Mouse (Mus musculus): Measurements from ENCODE around the gene Bola2.
"Not testable (repeated sequence)": the region's sequence is repeated elsewhere in the genome, so short reads cannot be mapped to it uniquely, and the experiment has no call there.

The Bola2 gene

DNA sequence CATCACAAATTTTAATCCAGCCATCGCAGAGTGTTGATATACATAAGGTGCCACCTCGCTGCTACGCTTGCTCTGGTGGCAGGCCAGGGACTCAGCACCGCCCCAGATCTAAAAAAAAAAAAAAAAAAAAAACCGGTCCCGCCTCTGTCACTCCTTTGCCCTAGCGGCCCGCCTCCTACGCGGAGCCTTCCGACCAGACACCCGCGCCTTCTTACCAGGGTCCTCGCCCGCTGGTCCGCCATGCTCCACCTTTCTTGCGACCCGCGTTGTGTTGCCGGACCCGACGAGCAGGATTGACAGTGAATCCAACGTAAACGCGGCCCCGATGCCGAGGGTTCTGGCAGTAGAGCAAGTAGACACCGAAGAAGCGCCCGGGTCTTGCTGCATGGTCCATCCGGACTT lies at the start of gene Bola2:
Gene Bola2 (plus strand): TSS at position 192 of the 402 bp plus-strand sequence.
- peak; percentile 68 to 72 for DNase-seq (ENCODE audit: low spot score in 2 of 2)

DNA sequence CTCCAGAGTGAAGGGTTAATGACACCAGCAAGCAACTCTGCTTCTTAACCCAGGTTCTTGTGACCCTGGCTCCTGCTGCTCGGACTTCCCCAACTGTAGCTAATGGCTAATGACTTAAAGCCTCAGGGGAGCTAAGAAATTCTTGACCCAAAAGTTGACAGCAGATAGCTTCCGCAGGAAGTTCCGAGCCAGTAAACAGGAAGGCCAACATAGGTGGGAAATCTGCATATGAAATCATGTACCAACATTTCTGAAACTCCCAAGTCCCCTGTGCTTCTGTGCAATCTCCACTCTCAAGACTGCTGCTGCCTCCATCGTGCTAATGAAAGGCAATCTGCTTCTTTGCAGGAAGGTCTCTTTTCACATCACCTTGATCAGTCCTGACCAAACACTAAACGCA lies 49.5 kb upstream of the Bola2 start:
- peak; percentile 33 to 65 for DNase-seq (ENCODE audit: low spot score in 2 of 2)

DNA sequence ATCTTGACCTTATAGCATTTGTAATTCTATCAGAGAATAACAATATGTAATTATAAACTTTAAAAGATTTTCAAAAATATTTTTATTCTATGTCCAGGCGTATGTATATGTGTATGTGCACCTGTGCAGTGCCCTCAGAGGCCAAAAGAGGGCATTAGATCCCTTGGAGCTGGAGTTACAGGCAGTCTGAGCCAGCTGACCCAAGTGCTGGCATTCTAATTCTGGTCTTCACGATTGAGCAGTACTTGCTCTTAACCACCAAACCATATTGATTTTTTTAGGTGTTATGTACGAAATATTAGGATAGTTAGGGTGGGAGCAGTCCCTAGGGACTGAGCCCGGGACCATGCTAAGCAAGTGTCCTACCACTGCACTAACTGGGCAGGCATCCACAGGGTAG lies 46.7 kb upstream of the Bola2 start:
- no peak for DNase-seq (ENCODE audit: low spot score in 2 of 2)

DNA sequence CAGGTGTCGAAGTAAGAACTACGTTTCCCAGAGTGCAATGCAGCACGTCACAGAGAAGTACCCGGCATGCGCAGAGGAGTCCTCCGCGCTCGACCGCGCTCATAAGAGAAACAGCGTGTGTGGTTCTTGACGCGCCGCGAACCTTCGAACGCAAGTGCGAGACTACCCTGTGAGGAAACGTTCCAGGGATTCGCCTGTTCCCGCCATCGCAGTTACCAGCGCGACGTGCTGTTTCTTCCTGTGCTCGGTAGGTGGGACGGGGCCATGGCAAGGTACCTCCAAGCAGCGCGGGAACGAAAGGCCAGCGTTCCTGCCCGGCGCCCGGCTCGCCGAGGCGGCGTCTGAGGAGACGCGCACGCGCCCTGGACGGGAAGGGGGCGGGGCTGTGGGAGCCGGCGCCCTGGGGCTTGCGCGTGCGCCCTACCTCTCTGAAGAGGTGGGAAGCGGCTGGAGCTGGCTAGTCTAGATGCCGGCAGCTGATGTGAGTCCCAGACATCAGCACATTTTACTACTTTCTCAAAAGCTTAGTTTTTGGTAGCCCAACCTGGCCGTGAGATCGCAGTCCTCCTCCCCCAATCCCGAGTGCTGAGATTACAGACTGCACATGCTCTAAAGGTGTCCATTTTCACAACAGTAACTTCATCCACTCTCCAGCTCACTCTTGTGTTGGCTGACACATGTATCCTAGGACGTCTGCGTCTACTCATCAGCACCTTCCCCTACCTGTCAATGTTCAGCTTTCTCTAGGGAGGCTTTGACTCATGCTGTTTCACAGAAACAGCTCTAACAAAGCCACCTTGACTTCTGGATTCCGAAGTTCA lies 45.8 kb upstream of the Bola2 start, which contains the start of gene Sgf29:
Gene Sgf29 (plus strand): TSS at position 79 of the 821 bp plus-strand sequence.
- peak; percentile 93 to 94 for DNase-seq (ENCODE audit: low spot score in 2 of 2)

DNA sequence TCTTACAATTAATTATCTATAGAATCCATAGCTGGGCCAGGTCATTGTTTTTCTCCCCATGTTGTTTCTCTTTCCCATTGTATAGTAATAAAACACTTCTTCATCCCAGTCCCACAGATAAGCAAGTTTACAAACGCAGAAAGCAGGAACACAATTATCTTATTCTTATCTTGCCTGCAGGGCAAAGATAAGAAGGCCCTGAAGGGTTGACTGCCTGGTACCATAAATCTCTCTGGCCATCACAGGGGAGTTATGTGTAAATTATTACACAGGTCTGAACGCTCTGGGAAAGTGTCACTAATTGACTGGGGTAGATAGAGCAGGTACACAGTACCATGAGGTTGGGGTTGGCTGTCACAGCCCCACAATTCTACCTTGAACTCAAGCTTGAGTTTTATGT lies 44.3 kb upstream of the Bola2 start:
- no peak for DNase-seq (ENCODE audit: low spot score in 2 of 2)

DNA sequence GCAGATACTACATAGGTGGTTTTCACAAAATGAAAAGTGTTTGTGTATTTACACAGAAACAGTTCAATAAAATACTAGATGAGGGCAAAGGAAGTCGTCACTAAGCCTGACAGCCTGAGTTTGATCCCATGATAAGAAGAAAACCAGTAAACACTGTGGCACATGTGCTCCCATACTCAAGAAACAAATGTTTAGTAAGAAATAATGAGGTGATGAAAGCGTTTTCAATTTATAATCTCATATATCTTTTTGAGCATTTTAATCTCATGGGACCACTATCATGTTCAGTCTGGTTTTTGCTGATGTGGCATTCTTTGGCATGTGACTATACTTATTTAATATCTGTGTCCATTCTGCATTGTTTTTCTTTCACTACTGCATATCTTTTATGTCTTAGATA lies 41.2 kb upstream of the Bola2 start:
- DNase-seq (ENCODE audit: low spot score in 2 of 2) = no peak

DNA sequence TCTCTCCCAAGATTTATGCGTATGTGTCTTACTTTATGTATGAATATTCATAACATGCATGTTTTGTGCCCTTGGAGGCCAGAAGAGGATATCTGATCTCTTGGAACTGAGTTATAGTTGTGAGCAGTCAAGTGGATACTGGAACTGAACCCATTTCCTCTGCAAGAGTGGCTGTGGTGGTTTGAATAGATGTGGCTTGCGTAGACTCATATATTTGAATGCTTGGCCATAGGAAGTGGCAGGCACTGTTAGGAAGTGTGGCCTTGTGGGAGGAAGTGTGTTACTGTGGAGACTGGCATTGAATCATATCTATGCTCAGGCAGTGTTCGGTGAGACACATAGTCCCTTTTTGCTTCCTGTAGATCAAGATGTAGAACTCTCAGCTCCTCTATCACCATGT lies 39.5 kb upstream of the Bola2 start:
- no peak for DNase-seq (ENCODE audit: low spot score in 2 of 2)

DNA sequence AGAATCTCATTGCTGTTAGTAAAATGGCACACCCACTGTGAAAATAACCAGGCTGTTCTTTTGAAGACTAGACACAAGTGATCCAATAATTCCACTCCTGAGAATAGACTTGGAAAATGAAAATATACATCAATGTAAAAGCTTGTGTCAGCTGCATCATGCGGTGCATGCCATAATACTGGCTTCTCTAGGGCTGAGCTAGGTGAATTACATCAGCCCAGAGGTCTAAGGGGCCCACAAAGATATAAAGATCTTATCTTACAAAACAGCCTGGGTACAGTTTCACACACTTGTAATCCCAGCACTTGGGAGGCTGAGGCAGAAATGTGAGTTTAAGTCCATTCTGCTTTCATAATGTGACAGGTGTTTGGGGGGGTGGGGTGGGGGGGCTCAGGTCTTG lies 37.7 kb upstream of the Bola2 start:
- no peak for DNase-seq (ENCODE audit: low spot score in 2 of 2)

DNA sequence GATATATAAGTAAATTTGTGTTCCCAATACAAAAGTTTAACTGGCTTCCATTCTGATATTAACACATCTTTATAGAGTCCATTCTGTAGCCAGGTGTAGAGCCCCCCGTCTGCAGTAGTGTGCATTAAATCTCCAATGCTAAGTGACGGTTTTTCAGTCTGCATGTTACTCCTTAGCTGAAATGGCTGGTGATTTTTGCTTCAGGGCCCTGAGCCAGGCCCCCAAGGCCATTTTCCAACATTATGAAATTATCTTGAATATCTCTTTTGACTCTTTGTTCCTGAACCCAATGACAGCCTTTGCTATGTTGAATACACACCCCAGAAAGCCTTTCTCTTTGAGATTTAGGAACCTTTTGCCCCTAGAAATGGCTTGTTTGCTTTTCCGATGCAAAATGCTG lies 35.4 kb upstream of the Bola2 start:
- DNase-seq (ENCODE audit: low spot score in 2 of 2) = no peak

DNA sequence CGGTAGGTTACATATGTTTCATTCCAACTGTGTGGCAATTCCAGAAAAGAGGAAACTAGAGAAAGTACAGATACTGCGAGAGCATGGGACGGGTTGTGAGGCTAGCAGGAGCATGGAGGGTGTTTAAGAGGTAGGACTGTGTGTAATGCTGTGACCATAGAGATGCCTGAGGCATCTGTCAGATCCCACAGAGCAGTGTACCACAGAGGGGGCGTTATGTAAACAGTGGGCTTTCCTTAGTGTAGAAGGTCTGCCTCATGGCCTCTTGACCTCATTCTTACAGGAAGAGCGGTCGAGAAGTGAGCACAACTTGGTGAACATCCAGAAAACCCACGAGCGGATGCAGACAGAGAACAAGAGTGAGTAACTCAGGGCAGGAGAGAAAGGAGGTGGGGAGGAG lies 31.6 kb upstream of the Bola2 start:
- no peak for DNase-seq (ENCODE audit: low spot score in 2 of 2)

DNA sequence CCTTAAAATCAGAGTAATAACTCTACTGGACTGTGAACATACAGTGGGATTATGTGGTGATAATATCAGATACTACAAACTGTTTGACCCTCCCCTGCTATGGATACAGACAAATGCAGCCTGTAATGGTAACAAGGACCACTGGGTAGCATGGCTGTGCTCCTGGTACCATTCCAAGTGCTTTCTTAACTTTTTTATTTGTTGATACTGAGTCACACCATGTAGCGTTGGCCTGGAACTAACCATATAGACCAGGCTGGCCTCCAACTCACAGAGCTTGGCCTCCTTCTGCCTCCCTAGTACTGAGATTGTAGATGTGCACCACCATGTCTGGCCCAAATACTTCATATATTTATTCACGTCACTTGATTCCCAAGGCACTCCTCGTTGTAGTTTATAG lies 29.9 kb upstream of the Bola2 start:
- DNase-seq (ENCODE audit: low spot score in 2 of 2) = peak; percentile 28 to 43

DNA sequence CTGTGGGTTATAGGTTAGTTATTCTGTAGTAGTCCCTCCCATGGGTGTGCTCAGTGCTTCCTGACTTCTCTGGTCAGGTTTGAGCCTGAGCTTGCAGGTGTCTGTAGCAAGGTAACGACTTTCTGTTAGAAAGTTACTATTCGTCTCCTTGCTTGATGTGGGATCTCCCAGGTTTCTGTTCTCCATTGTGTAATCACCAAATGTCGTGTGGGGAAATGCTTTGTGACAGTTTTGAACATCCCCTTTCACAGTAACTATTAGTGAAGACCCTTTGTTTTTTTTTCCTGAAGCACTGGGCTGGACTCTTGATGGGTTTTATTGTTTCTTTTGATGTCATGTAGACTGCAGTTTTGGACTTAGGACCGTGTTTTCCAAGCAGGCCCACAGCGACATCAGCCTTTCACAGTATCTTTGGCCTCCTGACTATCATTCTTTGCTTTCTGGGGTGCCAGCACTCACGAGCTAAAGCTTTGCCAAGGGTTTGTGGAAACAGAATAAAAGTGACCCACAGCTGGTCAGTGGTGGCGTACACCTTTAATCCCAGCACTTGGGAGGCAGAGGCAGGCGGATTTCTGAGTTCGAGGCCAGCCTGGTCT lies 27.6 kb upstream of the Bola2 start:
- no peak for DNase-seq (ENCODE audit: low spot score in 2 of 2)

DNA sequence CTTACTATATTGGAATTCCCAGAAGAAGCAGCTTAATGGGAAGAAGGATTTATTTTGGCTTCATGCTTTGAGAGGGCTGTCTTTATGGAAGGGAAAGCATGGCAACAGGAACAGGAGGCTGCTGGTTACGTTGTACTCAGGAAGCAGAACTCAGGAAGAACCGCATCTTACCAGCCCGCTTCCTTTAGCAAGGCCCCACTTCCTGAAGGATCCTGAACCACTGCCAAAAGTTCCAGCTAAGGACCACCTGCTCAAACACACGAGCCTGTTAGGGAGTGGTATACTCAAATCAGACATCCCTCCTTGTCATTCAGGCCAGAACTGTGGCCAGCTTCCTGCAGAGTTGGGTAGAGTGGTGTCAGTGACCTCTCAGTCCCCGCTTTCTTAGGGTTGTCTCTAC lies 26.7 kb upstream of the Bola2 start:
- no peak for DNase-seq (ENCODE audit: low spot score in 2 of 2)

DNA sequence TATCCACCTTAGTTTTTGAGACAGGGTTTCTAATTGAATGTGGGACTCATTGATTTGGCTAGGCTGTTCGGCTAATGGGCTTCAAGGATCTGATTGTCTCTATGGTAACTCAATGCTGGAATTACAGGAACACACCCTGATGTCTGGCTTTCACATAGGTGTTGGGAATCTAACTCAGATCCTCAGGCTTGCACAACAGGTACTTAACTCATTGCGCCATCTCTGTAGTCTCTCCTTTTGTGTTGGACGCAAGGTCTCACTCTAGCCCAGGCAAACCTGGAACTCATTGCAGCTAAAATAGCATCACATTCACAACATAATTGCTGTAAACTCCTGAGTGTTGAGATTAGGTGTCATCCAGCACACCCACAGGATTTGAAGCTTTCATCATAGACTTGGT lies 25.0 kb upstream of the Bola2 start:
- DNase-seq (ENCODE audit: low spot score in 2 of 2) = no peak

DNA sequence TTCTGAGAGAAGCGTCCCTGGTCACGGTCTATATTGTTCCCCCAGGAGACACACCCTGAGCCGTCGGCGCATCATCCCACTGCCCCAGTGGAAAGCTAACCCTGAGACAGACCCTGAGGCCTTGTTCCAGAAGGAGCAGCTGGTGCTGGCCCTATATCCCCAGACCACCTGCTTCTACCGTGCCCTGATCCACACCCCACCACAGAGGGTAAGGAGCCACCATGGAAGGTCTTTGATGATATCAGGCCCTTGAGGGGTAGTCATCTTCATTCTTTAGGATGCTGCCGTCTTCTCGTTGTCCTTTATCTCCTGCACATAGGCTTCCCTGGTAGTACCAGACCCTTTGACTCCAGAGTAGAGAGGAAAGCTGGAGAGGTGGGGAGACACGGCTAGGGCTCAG lies 23.1 kb upstream of the Bola2 start:
- no peak for DNase-seq (ENCODE audit: low spot score in 2 of 2)

DNA sequence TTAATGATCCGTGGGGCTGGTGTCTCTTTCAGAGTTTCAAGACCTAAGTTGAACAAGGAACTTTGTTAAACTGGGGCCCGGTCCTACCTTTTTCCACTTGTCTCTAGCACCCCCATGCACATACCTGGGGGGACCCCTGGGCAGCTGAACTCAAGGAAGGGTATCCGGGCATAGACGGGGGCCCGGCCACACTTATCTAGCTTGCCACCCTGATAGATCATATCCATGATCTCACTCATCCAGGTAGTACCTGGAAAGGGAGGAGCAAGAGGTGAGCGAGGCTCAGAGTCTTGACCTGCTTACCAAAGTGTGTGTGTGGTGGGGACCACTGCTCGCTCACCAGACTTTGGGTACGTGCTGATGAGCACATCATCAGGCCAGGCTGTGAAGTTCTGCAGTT lies 20.1 kb upstream of the Bola2 start:
- no peak for DNase-seq (ENCODE audit: low spot score in 2 of 2)

DNA sequence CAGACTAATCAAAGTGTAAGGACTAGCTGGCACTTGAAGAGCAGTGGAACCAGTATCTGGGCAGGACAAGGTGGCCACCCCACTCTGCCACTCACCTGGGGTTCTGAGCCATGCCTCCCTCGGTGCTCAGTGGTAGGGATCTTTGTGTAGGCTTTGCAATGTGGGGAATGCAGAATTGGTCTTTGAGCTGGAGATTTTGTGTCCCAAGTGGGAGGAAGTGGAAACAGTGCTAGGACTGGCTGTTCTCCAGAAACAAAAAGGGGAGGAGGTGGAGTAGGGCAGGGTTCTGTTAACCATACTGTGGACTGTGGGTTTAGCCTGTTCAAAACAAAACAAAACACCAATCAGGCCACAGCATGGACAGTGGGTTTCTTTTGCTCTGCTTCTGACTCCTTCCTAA lies 19.0 kb upstream of the Bola2 start, which contains the start of gene Sult1a1:
Gene Sult1a1 (minus strand): TSS at position 226 of the 400 bp plus-strand sequence.
- peak; percentile 80 to 88 for DNase-seq (ENCODE audit: low spot score in 2 of 2)

DNA sequence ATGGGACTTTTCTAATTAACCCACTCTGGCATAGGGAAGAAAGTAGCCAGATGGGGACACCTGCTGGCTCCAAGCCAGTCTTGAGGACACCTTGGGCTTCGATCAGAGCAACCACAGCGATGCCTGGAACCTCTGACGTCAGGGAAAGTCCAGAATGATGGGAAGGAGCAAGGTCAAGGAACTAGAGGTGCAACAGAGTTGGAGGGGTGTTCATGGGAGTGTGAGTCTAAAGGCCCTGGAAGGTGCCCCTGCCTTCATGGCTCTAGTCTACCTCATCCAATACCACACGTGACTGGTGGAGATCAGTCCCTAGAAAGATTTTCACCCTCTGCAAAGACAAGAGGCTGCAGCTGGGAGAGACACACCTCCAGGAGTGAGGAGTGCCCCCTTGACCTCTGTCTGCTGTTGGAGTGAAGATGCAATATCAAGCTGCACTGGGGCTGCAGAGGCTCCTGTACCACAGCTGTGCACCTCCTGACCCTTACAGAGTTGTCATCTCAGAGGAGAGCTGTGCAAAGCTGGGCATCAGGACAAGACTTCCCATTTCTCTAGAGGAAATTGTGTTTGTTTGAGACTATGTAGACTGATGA lies 18.5 kb upstream of the Bola2 start:
- no peak for DNase-seq (ENCODE audit: low spot score in 2 of 2)

DNA sequence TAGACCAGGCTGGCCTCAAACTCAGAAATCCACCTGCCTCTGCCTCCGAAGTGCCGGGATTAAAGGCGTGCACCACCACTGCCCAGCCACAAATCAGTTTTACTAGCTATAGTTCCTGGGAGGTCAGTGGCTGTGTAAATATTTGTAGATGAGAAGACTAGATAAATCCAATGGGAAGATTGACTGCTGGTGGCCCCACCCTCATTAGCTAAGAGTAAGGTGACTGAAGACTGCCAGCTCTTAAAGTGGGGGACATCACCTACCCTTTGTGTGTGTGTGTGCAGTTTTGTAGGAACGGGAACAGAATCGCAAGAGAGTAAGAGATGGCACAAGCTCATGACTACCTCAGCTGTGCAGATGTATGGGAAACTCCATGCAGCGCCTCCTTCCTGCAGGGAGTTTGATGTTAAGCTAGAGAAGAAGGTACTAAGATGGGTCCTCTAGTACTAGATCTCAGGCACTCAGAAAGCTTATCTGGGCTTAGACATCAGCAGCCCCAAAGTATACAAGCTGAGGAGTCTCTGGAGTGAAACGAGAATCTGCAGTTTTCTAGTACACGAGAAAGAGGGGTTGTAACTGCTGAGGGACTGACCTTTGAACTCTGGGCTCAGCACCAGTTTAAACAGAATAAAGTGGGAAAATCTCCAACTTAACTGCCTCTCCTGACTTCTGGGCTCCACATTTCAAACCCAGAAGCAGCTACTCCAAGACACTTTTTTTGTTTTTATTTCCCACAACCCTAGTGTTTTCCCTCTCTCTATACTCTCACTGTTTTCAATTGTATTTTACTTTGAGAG lies 16.5 kb upstream of the Bola2 start:
- DNase-seq (ENCODE audit: low spot score in 2 of 2) = no peak

DNA sequence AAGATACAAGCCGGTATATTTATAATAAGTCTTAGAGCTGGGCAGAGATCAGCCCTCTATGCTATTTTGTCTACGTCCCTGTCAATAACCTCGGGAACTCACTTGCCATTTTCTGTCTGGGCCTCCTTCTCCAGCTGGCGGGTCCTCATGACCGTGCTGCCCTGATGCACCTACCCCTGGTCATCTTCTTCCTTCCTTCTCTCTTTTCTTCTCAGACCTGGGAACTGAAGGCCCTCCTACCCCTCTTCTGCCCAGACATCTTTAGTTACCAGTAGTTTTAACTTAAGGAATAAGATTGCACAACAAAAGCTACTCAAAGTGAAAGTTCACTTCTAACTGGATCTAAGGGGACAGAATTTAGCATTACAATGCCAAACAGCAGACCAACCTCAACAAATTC lies 15.5 kb upstream of the Bola2 start:
- DNase-seq (ENCODE audit: low spot score in 2 of 2) = no peak

DNA sequence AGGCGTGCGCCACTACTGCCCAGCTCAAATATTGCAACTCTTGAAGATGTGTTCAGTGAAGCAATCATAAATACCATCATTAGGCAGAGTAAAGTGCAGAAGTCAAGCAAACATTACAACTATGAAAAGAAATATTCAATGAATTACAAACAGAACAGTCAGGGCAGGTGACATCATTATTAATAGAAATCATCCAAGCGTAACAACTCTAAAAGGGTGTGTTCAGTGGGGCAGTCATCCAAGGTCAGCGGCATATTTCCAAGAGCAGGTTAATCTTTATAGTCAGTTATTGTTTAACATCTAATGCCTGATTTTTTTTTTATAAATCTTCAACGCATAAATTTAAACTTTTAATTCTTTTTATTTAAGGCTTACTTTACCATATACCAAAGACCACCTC lies 14.0 kb upstream of the Bola2 start:
- no peak for DNase-seq (ENCODE audit: low spot score in 2 of 2)

DNA sequence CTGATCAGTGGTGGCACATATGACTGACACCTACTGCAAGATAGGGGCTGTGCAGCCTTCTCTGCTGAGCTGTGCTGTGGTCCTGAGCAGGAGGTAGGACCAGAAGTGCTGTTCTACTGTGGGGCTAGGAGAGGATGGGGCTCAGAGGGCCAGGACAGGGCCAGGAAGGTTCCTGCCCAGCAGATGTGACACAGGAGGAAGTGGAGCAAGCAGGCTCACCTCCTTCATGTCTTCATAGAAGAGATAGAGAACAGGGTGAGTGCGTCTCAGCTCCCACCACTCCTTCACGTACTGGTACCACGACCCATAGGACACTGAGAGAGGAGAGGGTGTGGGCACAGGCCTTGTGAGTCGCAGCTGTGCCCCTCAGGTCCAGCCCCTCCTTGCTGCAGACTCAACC lies 7.0 kb upstream of the Bola2 start:
- not testable (repeated sequence) for DNase-seq (ENCODE audit: low spot score in 2 of 2)

Data from heart, adult 9 months (tissue).